Mouse (Mus musculus) liver, adult 2 months (tissue): ENCODE measurements around the gene Depdc7.

Source experiments
- CTCF ChIP-seq: fragments of 200-500 bp; IDR thresholded peaks from 2 replicates; pipeline ENCODE4 v1.5.1; 2011; ENCODE audit warnings: low read depth, low read length, control low read depth
- POLR2A ChIP-seq: fragments of 200-500 bp; IDR thresholded peaks from 2 replicates; pipeline ENCODE4 v1.6.1; 2011; ENCODE audit warnings: low read length, control low read depth; ENCODE audit not compliant: insufficient read depth; ENCODE audit errors: extremely low read depth

- no peak for TF ChIP-seq POLR2A
- no peak for TF ChIP-seq CTCF
These were observed 26.4 kb downstream of the Depdc7 start, which contains the start of gene Pin1rt1 for GRCm38 (mm10) chr2:104716279-104716678.
